Mouse (Mus musculus): ENCODE data around the gene Fxyd5. TPM values are rescaled to one million over a fixed set of nuclear protein-coding genes. Genes with fewer than 3 reads are reported as not detected.

The Fxyd5 gene
- 10 to 100 TPM; 21.7 to 31.7 TPM for total RNA-seq (2021)
- long read RNA-seq, experiment 1, transcript Fxyd5-207 (9 exons, 1,172 nt) = major isoform, 6 of 16 reads
- long read RNA-seq, experiment 1, partial matches to known transcripts = 0 of 16 reads
- long read RNA-seq, experiment 1, other reads (novel, unspliced or antisense) = 4 of 16 reads
- long read RNA-seq, experiment 2, partial matches to known transcripts = 0 of 10 reads
- long read RNA-seq, experiment 2, other reads (novel, unspliced or antisense) = 2 of 10 reads

DNA sequence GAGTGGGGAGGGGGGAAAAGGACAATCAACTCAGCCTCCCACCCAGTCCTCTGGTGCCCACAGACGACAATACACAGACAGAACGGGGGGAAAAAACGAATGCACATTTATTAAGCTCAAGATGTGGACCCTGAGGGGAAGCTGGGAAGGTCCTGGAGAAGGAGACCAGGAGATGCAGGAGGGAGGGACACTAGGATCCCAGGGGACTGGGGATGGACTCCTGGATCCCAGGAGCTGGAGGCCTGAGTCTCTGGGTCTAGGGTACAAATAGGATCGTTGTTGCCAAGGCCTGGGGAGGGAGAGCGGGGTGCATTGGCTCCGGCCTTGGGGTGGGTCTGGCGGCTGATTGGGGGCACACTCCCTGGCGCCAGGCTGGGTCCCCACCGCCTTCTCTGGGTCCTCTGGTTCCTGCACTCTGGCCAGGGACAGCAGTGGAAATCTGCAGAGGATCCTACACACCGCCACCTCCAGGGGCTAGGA, at the start of gene Fxyd5:
Gene Fxyd5 (minus strand): TSS at position 51 of the 480 bp plus-strand sequence.
- peak in 1 of 2 experiments; percentile 34 for DNase-seq

DNA sequence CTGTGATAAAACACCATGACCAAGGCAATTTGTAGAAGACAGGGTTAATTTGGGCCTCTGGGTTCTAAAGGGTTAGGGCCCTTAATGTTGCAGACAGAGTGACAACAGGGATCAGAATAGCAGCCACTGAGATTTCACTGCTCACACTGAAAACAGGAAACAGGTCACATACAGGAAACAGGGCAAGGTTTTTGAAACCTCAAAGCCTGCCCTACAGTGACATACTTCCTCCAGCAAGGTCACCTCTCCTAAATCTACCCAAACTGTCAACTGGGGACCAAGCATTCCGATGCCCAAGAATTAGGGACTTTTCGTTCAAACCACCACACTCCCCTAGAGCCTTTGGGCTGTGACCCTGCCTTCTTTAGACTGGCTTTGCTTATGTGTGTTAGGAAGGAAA, 47.4 kb upstream of the Fxyd5 start:
- DNase-seq = no peak

DNA sequence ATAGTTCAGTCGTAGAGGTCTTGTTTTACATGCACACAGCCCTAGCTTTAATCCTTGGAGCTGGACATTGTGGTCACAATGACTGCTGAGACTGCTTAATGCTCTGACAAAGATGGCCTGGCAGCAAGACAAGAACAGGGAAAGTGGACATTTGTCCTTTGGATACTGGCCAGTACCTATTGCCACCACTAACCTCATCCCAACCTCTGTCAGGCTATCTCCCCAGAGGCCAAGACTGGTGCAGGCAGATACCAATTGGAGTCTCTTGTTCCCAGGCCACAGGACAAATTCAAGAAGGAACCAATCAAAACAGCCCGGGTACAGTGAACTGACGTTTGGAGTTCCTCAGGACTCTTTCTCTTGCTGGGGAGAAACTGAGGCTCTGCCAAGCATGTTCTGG, 45.9 kb upstream of the Fxyd5 start:
- peak in 1 of 2 experiments; percentile 35 for DNase-seq

DNA sequence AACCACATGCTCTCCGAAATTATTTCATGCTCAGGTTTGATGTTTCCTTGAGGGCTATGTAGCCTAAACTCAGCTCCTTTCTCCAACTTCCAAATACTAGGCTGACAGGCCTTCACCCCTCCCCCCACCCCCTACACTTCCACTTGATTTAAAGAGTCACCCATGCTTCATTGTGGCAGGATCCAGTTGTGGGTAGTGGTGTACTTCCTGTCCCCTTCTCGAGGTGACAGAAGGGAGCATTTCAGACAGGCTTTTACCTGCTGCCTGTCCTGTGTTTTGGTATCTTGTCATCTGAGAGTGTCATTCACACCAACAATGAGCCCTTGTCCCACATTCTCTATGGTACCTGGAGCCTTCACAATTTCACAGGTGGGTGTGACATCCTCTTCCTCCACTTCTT, 45.0 kb upstream of the Fxyd5 start:
- DNase-seq = no peak

DNA sequence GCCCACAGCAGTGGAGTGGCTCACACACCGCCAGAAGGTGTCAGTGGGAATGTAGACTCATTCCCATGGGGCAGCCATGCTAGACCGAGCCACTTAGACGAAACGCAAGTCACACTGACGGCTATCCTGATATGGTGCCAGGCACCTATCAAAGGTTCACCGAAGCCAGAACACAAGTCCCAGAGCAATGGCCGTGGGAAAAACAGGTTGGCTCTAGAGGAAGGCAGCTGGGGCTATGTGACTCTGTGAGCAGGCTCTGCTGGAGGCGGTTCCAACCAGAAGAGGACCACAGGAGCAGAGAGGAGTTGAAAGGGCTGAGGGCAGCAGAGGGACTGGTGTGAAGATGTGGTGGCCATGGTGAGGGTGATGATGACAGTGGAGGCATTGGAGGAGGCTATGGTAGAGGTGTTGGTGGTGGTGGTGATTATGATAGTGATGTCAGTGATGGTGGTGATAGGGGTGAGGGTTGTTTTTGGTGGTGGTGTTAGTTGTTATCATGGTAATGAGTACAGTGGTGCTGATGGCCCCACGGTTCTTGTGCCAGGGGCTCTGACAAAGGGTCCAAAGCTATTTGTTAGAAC, 44.0 kb upstream of the Fxyd5 start:
- DNase-seq = no peak

DNA sequence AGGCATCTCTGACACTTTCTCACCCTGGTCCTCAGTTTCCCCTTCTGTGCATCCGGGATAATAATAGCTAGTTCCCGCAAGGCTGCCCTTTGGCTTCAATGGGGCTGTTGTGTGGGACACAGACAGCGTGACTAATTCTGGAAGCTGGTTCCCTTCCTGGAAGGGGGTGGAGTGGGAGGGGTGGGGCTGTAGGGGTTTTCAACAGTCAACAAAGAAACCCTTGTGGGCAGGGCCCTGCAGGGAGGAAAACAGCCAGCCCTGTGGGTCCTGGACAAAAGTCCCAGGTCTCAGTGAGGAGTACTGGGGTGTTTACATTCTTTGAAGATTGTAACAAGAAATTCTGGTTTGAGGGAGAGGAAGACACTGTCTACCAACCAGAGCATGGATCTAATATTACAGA, 42.9 kb upstream of the Fxyd5 start:
- peak; percentile 84 for DNase-seq

DNA sequence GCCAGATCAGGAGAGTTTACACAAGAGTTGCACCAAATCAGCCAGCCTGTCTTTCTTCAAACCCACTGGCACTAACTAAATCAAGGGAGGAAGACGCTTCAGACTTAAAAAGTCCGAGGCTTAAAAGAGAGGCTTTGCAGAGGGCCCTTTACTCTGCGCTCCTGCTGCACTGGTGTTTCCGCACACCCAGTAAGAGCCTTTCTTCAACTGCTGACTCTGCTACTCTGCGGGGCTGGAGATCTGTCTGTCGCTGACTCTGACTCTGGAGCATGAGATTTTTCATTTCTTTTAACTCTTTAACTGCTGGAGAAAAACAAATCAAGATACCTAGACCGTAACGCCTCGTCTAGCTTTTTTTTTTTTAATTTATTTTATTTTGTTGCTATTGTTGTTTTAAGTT, 41.9 kb upstream of the Fxyd5 start:
- DNase-seq = no peak

DNA sequence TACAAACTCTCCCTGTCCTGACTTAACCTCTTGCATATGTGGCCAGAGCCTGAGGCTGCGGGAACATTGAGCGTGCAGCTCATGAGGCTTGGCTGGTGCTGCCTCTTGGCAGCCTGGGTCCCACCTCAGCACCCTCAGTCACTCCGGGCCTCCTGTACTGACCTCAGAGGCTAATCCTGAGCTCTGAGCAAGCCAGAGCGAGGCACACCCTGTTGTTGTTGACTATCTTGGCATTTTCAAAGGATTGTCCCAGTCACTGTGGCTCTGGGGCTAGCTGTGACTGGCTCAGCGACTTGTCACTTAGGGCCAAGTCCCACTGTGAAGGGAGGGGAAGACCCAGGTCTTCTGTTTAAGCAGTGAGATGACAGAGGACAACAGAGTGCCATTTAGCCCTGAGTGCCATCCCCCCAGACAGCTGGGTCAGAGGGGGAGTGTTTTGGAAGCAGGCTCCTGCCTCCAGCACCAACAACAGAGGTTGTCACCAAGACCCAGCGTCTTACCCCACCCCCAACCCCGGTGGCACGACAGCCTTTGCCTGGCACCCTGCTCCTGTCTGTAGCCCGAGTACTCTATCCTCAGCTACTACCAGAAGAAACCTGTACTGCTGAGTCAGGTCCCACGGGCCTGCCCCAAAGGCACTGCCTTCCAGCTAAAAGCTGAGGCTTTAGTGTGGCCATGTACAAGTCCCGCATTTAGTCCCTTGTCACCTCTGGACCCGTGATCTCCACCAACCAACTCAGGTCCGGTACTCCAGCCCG, 40.7 kb upstream of the Fxyd5 start:
- DNase-seq = peak; percentile 87 to 91

DNA sequence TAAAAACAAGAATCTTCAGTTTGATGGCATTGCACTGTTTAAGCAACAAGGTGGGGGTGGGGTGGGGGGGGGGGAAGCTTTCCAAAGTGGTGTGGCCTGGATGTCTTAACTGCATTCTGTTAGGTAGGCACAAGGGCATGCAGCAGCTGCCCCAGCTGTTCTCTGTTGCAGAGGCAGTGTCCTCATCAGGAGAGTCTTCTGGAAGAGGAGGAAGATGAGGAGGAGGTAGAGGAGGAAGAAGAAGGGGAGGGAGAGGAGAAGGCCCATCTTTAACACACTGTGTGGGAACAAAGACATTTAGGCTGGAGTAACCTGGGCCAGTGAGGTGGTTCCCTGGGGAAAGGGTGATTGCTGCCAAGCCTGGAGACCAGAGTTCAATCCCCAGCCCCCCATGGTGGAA, 39.8 kb upstream of the Fxyd5 start:
- no peak for DNase-seq

DNA sequence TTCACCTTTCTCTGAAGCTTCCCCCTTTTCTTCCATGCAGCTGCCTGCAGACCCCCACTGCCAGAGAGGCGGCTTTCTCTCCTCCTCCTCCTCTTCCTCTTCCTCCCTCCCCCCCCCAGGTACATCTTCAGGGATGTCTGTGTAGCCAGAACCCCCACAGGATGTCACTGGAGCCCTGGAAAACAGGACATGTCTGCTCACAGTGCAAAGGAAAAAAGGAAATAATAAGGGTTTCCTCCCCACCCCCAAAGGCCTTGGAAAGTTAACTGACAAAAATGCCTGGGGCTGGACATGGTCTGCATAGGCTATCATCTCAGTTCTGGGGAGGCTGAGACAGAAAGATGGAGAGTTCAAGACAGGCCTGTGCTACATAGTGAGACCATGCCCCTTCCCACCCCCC, 38.8 kb upstream of the Fxyd5 start:
- DNase-seq = no peak

DNA sequence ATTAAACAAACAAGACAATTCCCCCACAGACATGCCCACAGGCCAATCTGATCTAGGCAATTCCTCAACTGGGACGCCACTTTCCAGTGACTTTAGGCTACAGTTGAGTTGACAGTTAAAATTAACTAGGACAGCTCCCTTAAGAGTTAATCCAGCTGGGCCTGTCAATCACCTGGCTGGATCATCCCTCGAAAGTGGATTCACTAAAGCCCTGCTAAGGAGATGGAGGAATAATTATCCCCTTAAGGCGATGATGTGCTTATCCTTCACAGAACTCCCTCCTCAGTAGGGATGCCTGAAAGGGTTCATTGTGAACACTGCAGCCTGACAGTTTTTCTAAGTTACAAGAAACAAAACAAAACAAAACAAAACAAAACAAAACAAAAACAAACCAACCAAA, 38.3 kb upstream of the Fxyd5 start:
- DNase-seq = no peak

DNA sequence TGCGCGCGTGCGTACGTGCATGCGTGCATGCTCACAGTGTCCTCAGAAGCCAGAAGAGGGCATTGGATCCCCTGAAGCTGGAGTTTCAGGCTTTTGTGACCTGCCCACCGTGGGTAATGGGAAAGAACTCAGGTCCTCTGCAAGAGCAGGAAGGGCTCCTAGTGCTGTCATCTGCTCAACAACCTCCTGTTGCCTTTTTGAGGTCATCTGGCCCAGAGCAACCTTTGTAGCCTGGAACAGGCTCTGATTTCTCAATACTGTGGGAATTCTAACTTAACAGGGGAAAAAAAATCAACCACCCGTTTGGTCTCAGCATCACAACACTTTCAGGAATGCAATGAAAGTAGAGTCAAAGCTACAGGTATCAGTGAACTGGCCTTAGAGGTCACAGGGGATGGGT, 37.4 kb upstream of the Fxyd5 start:
- DNase-seq = no peak

DNA sequence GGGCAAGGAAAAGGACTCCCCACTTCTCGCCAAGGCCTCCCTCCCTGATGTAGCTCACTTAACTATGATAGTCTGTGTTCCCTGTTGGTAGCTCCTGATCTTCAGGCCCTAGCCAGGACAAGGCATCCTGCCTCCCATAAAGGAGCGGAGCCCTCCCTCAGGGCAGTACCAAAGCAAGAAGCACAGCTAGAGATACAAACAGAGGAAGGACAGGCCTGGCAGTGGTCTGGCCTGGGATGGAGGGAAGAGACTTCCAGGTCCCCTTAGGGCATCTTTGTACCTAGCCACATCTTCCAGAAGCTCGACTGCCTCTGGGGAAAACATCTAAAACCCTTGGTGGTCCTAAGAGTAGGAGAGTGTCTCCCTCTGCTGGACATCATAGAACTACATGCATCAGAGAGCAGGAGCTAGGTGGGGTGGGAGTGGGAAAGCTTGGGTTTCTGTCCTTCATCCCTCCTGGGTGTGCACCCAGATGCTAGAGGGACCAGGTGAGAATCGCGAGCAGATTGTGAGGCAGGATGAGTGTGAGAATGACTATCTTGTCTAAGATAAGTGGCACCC, 35.7 kb upstream of the Fxyd5 start:
- peak in 1 of 2 experiments; percentile 65 for DNase-seq

DNA sequence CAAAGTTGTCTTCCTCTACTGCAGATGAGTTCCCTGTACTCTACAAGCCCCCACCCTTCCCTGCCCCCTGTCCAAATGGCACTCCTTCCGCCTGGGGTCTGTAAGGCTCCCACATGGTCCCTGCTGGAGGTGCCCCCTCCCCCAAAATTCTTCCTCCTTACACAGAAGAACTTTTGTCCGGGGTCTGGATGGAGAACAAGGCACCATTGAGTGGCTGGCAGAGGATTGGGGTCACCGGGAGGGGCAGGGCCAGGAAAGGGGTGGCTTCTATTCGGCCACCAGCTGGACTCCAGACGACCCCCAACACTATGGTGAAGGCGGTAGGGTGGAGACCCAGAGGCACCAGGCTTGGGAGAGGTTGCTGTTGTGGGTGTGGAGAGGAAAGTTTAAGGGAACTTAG, 35.2 kb upstream of the Fxyd5 start:
- DNase-seq = no peak

DNA sequence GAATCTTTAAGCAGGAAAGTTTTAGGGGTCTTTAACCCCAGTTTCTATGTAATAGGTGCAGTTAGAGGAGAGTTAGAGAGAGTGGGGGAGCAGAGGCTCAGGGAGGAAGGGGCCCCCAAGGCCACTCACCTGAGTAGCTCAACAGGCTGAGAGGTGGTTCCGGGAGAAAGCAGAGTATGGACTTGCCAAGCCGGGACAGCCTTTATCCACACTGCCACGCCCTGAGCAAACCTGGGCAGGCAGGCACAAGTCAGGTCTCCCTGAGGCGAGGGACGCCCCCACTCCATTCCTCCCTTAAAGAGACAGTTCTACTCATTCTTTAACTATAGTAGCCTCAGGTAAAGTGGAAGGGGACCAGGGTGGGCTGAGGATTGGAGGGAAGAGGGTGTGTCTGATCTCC, 34.2 kb upstream of the Fxyd5 start, which contains the start of gene Fxyd3:
Gene Fxyd3 (minus strand): TSS at position 213 of the 400 bp plus-strand sequence.
- DNase-seq = no peak

DNA sequence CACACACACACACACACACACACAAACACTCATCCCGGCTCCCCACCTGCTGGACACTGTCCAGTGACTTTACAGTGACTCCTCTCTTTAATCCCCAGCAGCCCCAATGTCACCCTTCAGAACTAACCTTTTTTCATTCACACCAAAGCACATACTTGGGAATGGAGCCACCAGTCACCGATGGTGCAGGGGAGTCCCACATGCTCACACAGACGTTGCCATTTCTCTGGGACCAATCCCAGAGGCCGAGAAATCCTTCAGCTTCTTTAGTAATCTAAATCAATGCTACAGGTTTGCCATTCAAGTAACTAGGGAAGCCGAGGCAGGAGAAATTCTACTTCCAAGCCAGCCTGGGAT, 32.4 kb upstream of the Fxyd5 start:
- no peak for DNase-seq

DNA sequence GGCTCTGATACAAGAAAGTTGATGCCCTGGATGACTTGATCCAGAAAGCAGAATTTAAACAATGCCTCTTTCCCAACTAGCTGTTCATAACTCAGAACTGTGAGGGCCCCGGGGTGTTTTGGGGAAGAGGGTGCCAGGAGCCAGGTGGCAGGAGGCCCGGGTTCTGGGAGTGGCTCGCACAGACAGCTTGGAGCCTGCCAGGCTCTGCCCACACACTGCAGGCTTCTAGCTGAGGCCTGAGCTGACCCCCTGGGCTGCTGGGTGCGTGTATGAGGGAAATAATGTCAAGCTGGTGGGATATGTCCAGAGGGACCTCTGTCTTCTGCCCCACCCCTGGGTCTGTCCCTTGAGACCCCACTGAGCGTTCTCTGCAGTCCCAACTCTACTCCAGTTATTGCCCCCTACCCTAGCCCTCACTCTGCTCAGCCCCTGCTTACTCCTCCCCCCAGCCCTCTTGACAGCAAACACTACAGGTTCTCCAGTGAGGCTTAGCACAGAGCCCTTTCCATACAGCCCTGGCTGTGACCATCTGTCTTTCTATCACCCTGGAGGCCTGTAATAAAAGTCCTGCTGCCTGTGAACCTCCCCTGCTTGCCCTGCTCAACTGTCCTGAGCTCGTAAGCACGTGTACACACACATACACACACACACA, 31.9 kb upstream of the Fxyd5 start:
- DNase-seq = no peak

DNA sequence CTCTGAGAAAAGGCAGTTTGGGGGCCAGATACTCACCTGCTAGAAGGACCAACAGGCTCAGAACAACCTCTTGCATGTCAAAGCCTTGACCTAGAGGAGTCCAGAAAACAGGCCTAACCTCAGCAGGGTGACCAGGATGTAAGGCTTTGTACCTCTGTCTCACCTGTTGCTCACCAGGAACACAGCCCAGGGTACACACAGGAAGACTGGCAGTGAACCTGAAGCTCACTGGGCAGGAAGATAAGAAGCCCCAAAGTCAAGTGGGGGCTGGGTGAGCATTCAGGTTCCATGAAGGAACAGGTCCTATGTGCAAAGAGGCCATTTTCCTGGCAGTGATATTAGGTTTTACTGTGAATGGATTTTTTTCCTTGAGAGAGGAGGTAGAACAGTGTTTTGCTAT, 31.3 kb upstream of the Fxyd5 start:
- DNase-seq = no peak

DNA sequence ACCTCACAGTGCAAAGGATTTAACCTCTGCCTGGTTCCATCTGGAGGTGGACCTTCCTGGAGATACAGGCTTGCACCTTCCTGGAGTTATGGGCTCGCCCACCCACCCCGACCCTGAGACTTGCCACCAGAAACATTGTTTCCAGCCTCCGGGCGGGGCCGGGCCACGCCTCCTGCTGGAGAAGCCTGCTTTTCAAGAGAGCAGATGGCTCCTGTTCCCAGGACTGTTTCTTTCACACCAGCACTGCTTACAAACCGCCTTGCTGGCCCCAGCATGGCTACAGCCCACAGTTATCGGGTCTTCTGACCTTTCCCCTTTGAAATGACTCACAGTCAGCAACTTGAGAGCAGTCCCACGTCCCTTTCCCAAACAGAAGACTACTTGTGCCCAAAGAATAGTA, 30.0 kb upstream of the Fxyd5 start:
- DNase-seq = no peak

DNA sequence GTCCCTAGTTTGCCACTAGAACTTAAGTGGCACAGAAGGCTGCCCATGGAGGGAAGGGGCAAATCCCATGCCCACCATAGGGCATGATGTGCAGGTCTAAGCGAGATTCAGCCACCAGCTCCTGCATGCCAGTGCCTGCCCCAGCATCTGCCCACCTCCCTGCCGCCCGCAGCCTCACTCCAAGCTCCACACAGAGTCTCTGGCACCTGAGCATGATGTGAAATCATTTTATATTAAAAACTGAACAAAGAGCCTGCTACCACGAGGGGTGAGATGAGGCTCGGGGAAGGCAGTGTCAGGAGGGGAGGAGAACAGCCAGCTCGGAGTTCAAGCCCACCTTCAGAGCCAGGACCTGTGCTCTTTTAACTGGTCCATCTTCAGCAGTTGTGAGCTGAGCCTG, 28.0 kb upstream of the Fxyd5 start:
- DNase-seq = no peak

DNA sequence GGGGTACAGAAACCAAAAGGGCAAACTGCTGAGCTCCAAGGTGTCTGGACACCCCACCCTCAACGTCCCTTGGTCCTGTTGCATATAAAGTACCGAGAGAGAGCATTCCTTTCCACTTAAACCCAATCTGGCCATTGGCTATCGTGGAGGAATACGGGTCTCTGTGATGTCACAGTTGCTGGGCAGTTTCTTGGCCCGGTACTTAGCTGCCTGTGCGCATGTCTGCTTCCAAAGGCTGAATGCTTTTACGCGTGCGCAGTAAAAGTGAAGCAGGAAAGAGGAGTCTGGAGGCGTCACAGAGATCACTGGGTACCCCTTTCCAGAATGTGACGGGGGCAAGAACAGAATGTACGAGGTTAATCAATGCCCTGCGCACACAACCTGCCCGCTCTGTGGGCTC, 27.2 kb upstream of the Fxyd5 start:
- DNase-seq = no peak

DNA sequence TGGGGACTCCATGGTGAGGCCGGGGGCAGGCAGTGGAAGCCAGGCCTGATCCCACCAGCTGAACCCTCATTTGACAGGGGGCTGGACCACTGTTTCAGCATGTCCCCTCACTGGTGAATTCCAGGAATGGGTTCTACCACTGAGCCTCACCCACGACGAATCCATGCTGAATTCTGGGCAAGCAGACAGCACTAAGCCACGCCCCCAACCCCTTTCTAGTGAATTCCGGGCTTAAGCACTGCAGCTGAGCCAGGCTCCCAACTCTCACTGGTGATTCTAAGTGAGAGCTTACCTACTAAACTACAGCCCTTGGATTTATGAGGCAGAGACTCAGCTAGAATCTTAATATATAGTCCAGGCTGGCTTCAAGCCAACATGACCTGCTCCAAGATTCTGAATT, 25.6 kb upstream of the Fxyd5 start:
- peak in 1 of 2 experiments; percentile 34 for DNase-seq

DNA sequence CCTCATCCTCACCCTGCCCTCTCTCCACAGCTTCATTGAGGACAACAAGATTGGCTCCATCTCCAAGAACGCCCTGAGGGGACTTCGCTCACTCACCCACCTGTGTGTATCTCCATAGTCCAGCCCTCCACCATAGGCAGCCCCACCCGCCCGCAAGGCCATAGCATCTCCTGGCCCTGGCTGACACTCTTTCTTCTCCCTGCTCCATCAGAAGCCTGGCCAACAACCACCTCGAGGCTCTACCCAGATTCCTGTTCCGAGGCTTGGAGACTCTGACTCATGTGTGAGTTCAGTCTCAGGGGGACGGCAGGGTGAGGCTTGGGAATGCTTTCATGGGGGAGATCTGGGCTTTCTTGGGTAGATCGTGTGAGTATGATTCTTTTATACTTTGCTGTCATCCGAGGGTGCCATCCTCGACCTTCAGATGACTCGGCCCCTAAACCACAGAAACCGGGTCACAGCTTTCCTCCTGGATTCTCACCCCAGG, 20.8 kb upstream of the Fxyd5 start:
- no peak for DNase-seq

Data from heart, adult 18-20 months (tissue).